8 mouse cellular contexts compared by ENCODE assay signal in the genomic region with DNA sequence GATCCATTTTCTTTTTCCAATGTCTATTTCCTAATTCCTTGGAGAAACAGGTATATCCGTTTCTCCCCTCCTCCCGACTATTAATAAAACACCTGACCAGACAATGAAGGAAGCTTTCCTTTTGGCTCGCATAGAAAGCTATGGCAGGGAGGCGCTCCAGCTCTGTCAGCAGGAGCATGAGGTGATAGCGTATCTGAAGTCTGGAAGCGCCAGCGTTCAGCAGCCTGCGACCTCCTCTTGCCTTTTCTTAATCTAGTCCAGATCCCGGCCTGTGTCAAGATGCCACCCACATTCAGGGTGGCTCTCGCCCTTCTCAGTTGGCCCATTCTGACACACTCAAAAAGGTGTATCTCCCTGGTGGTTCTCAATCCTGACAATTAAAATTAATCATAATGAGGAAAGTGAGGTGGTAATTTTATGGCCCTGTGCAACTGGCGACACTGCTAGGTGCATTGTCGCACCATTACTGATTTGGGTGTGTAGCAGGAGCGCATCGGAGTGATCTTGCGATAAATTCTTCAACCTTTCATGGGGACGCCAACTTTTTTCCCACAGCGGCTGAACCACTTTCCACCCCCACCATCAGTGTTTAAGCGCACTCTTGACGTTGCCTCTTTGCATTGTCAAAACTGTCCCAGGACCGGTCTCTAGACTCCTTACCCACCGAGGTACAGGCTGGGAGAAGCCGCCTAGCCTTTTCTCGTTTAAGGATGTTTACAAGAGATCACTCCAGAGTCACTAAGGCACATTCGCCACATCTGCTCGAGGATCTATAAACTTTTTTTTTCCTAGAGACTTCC. TPM values are rescaled to one million over a fixed set of nuclear protein-coding genes. Genes with fewer than 3 reads are reported as not detected.
DNase-seq lines count a peak whose midpoint lies in the region; ATAC-seq and TF ChIP-seq lines count a peak whose summit lies in the region.

No protein-coding gene starts in this region.

- TF ChIP-seq CTCF in G1E (IDR thresholded peaks at IDR 0.05; ENCODE audit: low read depth, low read length): no peak

- intact Hi-C loops in heart, postnatal 10 days (cut with DNase I): loop anchor here (2.0 to 5.0 kb wide), 3 partner anchors 19 to 170 kb away; no protein-coding TSS in a partner anchor
- intact Hi-C loops in left cerebral cortex, postnatal 36 days (cut with DNase I): loop anchor here (1.0 to 5.0 kb wide), 3 partner anchors 20 to 160 kb away; a partner anchor contains a TSS

- 1% methylated on average over 25 of the region's 25 CpGs for WGBS in embryonic facial prominence, embryonic 10.5 days
- WGBS in liver, embryonic 13.5 days (ENCODE audit: insufficient replicate concordance): 1% methylated on average over 25 of the region's 25 CpGs
- WGBS in neural tube, embryonic 15.5 days: 2% methylated on average over 25 of the region's 25 CpGs

- H3K27me3 ChIP-seq in G1E (ENCODE audit: insufficient read depth, low read length): peaks cover 3% of the 10 kb centered on the region; the same call in 1 of the 2 replicates
- H3K27me3 ChIP-seq in embryonic facial prominence, embryonic 10.5 days (replicated peaks; ENCODE audit: low read depth, poor library complexity, severe bottlenecking): peaks cover 3% of the 10 kb centered on the region; the same call in 1 of the 2 replicates
- H3K27me3 ChIP-seq in liver, embryonic 13.5 days: no peaks in the 10 kb centered on the region
- no peaks in the 10 kb centered on the region for H3K27me3 ChIP-seq in neural tube, embryonic 15.5 days (replicated peaks)

- H3K4me1 ChIP-seq in G1E (ENCODE audit: insufficient read depth, low read depth, low read length): peaks cover 63% of the 10 kb centered on the region
- H3K4me1 ChIP-seq in embryonic facial prominence, embryonic 10.5 days: peaks cover 50% of the 10 kb centered on the region
- peaks cover 44% of the 10 kb centered on the region for H3K4me1 ChIP-seq in liver, embryonic 13.5 days (replicated peaks)
- peaks cover 33% of the 10 kb centered on the region for H3K4me1 ChIP-seq in neural tube, embryonic 15.5 days

- ATAC-seq in G1E (ENCODE audit: extremely low read depth, insufficient number of reproducible peaks, low FRiP score, poor library complexity, severe bottlenecking): no peak
- peak; percentile 26 for ATAC-seq in liver, embryonic 13.5 days (ENCODE audit: low read depth)
- ATAC-seq in neural tube, embryonic 15.5 days (ENCODE audit: low FRiP score): peak; percentile 57

- peak overlapping the region; percentile 94 for H3K4me2 ChIP-seq in liver, embryonic 13.5 days
- H3K4me2 ChIP-seq in neural tube, embryonic 15.5 days: peak overlapping the region; percentile 88

- H3K36me3 ChIP-seq in G1E (replicated peaks): no peaks in the 10 kb centered on the region
- H3K36me3 ChIP-seq in embryonic facial prominence, embryonic 10.5 days (replicated peaks): no peaks in the 10 kb centered on the region
- H3K36me3 ChIP-seq in liver, embryonic 13.5 days: no peaks in the 10 kb centered on the region
- H3K36me3 ChIP-seq in neural tube, embryonic 15.5 days: no peaks in the 10 kb centered on the region

- H3K4me3 ChIP-seq in G1E (ENCODE audit: low read depth, low read length): peak overlapping the region; percentile 68
- H3K4me3 ChIP-seq in embryonic facial prominence, embryonic 10.5 days: peak overlapping the region; percentile 61
- peak overlapping the region; percentile 60 for H3K4me3 ChIP-seq in liver, embryonic 13.5 days (replicated peaks)
- H3K4me3 ChIP-seq in neural tube, embryonic 15.5 days (replicated peaks): peak overlapping the region; percentile 49

- H3K9me3 ChIP-seq in G1E (replicated peaks): no peaks in the 10 kb centered on the region
- no peaks in the 10 kb centered on the region for H3K9me3 ChIP-seq in embryonic facial prominence, embryonic 10.5 days
- no peaks in the 10 kb centered on the region for H3K9me3 ChIP-seq in liver, embryonic 13.5 days (replicated peaks)
- H3K9me3 ChIP-seq in neural tube, embryonic 15.5 days (replicated peaks): no peaks in the 10 kb centered on the region

- H3K27ac ChIP-seq in embryonic facial prominence, embryonic 10.5 days (replicated peaks): peak overlapping the region; percentile 92
- H3K27ac ChIP-seq in liver, embryonic 13.5 days: peak overlapping the region; percentile 86
- peak overlapping the region; percentile 91 for H3K27ac ChIP-seq in neural tube, embryonic 15.5 days (replicated peaks)

- DNase-seq in heart, adult 18-20 months: peak; percentile 25 to 49
- no peak for DNase-seq in heart, postnatal 4 days
- DNase-seq in G1E (ENCODE audit: low spot score): no peak
- peak; percentile 56 for DNase-seq in embryonic facial prominence, embryonic 10.5 days (ENCODE audit: low spot score)
- DNase-seq in heart, postnatal 10 days: peak; percentile 29 to 35
- DNase-seq in liver, embryonic 13.5 days: peak; percentile 52
- DNase-seq in left cerebral cortex, postnatal 36 days (ENCODE audit: low spot score in 2 of 2): no peak

- H3K9ac ChIP-seq in liver, embryonic 13.5 days: peak overlapping the region; percentile 72
- peak overlapping the region; percentile 60 for H3K9ac ChIP-seq in neural tube, embryonic 15.5 days (replicated peaks)

RNA-seq across cellular contexts. Expression of a gene that starts 44.4 kb away (rescaled TPM):
- not detected for total RNA-seq in heart, adult 18-20 months (2021)
- not detected for total RNA-seq in heart, postnatal 4 days (2021)
- total RNA-seq in G1E (2014; fragmentation: Nextera tagmentation): 0.87 and 3.8 TPM in 2 replicates
- 0.12 and 0.27 TPM in 2 replicates for total RNA-seq in G1E (2017)
- 0.11 TPM in 1 of 2 replicates, not detected in the other for polyA plus RNA-seq in G1E (2012)
- polyA plus RNA-seq in embryonic facial prominence, embryonic 10.5 days (2016; fragmentation: Nextera tagmentation; extraction: Ambion mirVana): 0.48 and 0.64 TPM in 2 replicates
- under 1 TPM; 0.14 to 0.25 TPM for total RNA-seq in heart, postnatal 10 days (2021)
- not detected in 2 replicates for polyA plus RNA-seq in liver, embryonic 13.5 days (2015; fragmentation: Nextera tagmentation; extraction: Ambion mirVana)
- polyA plus RNA-seq in neural tube, embryonic 15.5 days (2015; fragmentation: Nextera tagmentation; extraction: Ambion mirVana): 4.4 and 4.8 TPM in 2 replicates
- total RNA-seq in left cerebral cortex, postnatal 36 days (2021): 1 to 10 TPM; 2.5 to 2.8 TPM

RNA-seq across cellular contexts. Expression of a gene that starts 46.0 kb away (rescaled TPM):
- total RNA-seq in heart, adult 18-20 months (2021): 1 to 10 TPM; 9.1 to 9.4 TPM
- total RNA-seq in heart, postnatal 4 days (2021): 10 to 100 TPM; 78.1 to 82.1 TPM
- total RNA-seq in G1E (2014; fragmentation: Nextera tagmentation): 710 and 771 TPM in 2 replicates
- total RNA-seq in G1E (2017): 537 and 649 TPM in 2 replicates
- 63.8 and 97.6 TPM in 2 replicates for polyA plus RNA-seq in G1E (2012)
- polyA plus RNA-seq in embryonic facial prominence, embryonic 10.5 days (2016; fragmentation: Nextera tagmentation; extraction: Ambion mirVana): 324 and 353 TPM in 2 replicates
- total RNA-seq in heart, postnatal 10 days (2021): 10 to 100 TPM; 30.3 to 34.6 TPM
- 73.7 and 106 TPM in 2 replicates for polyA plus RNA-seq in liver, embryonic 13.5 days (2015; fragmentation: Nextera tagmentation; extraction: Ambion mirVana)
- polyA plus RNA-seq in neural tube, embryonic 15.5 days (2015; fragmentation: Nextera tagmentation; extraction: Ambion mirVana): 256 and 264 TPM in 2 replicates
- total RNA-seq in left cerebral cortex, postnatal 36 days (2021): 100 to 1,000 TPM; 590 to 647 TPM

RNA-seq across cellular contexts. Expression of a gene that starts 55.2 kb away (rescaled TPM):
- not detected for total RNA-seq in heart, adult 18-20 months (2021)
- not detected for total RNA-seq in heart, postnatal 4 days (2021)
- total RNA-seq in G1E (2014; fragmentation: Nextera tagmentation) (not detected in 2 replicates), G1E (2017) (not detected in 2 replicates)
- not detected in 2 replicates for polyA plus RNA-seq in G1E (2012)
- polyA plus RNA-seq in embryonic facial prominence, embryonic 10.5 days (2016; fragmentation: Nextera tagmentation; extraction: Ambion mirVana): 0.07 and 0.19 TPM in 2 replicates
- total RNA-seq in heart, postnatal 10 days (2021): not detected
- polyA plus RNA-seq in liver, embryonic 13.5 days (2015; fragmentation: Nextera tagmentation; extraction: Ambion mirVana): not detected in 2 replicates
- 3.0 and 3.7 TPM in 2 replicates for polyA plus RNA-seq in neural tube, embryonic 15.5 days (2015; fragmentation: Nextera tagmentation; extraction: Ambion mirVana)
- total RNA-seq in left cerebral cortex, postnatal 36 days (2021): under 1 TPM; 0.30 to 0.34 TPM

Comparison
In these comparisons a context has a peak if more than half of its experiments do, and no peak if none do; other contexts are left out.
1. DNase-seq: peak in heart, adult 18-20 months (2 of 2), embryonic facial prominence, embryonic 10.5 days (single experiment), heart, postnatal 10 days (2 of 2) and liver, embryonic 13.5 days (single experiment); none in heart, postnatal 4 days (single experiment), G1E (single experiment) and left cerebral cortex, postnatal 36 days (0 of 2).
2. RNA of a gene that starts 46.0 kb away (total RNA-seq): 537 to 771 TPM in G1E and 590 to 647 TPM in left cerebral cortex, postnatal 36 days; 78.1 to 82.1 TPM in heart, postnatal 4 days, 30.3 to 34.6 TPM in heart, postnatal 10 days and 9.1 to 9.4 TPM in heart, adult 18-20 months; every median in the first group is over 4 times any median in the second.
3. Peak in every context shown above with its lines, with median percentiles within 50 percentile points of each other: H3K4me3 ChIP-seq and H3K27ac ChIP-seq.